Mouse (Mus musculus) macrophage (primary cell): ENCODE measurements around the gene Il1r2. TPM values are rescaled to one million over a fixed set of nuclear protein-coding genes. Genes with fewer than 3 reads are reported as not detected.

Source experiments
- H3K27ac ChIP-seq: fragments of 350-480 bp; formaldehyde crosslinking; 2 replicates; pipeline ENCODE4 v1.9.0; 2021
- H3K36me3 ChIP-seq: fragments of 350-480 bp; formaldehyde crosslinking; 2 replicates; pipeline ENCODE4 v1.9.0; 2021; ENCODE audit errors: inconsistent target
- H3K4me3 ChIP-seq: fragments of 350-480 bp; formaldehyde crosslinking; 2 replicates; pipeline ENCODE4 v1.9.0; 2021; ENCODE audit errors: inconsistent target
- H3K79me2 ChIP-seq: fragments of 350-480 bp; formaldehyde crosslinking; 2 replicates; pipeline ENCODE4 v1.9.0; 2021; ENCODE audit errors: inconsistent target
- WGBS: methylation state at CpG from one replicate; pipeline ENCODE4 v1.1.7; 2026; ENCODE audit warnings: inconsistent platforms; ENCODE audit not compliant: missing documents; 5-methylcytosine and 5-hydroxymethylcytosine counted together
- polyA plus RNA-seq: library from polyadenylated mRNA; stranded (reverse); fragments of 250-400 nt; gene quantifications from 3 replicates; pipeline ENCODE4 v1.2.4, GENCODE M21; 2018; ENCODE audit warnings: inconsistent platforms
- total RNA-seq, 78 experiments: library from RNA; depleted of rRNA; stranded (reverse); fragments of 250-400 nt; gene quantifications; 1 replicate in 9 of 78; 2 replicates in 24 of 78; 3 replicates in 43 of 78; 4 replicates in 2 of 78; pipeline ENCODE4 v1.2.4; 2018; ENCODE audit warnings: inconsistent platforms in 56 of 78

Il1r2 gene
- 10 to 100 TPM in 1 of 26 experiments, 1 to 10 TPM in 10, under 1 TPM in 1, not detected in 14; 0.50 to 22.0 (median 4.1) TPM for total RNA-seq (2018; cell fraction: chromatin; rRNA removed)
- total RNA-seq (2018; cell fraction: cytosol; rRNA removed) = 1 to 10 TPM in 18 of 26 experiments, under 1 TPM in 8; 0.44 to 3.8 (median 1.3) TPM
- total RNA-seq (2018; cell fraction: nucleus; rRNA removed) = 10 to 100 TPM in 1 of 26 experiments, 1 to 10 TPM in 23, not detected in 2; 1.1 to 10.4 (median 3.2) TPM
- polyA plus RNA-seq = 0.54 to 0.81 TPM (median 0.60 TPM) in 3 replicates

DNA sequence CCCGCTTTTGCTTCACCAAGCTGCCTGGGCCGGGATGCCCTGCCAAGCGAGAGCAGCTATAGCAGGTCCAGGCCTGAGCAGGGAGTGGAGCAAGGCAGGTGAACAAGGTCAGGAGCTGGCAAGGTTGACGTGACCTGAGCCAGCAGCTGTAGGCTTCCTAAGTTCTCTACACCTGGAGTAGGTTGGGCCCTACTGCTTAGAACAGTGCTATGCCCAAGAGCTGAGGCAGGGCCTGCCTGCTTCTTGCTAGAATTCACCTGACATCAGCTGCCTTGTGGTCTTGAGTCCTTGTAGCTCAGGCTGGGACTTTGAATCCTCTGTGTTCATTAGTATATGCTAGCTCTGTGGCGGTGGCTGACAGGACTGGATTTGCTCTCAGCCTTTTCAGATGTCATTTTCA lies at the start of gene Il1r2:
Gene Il1r2, plus strand, starts transcription at position 301 of the 400 bp plus-strand sequence.
- Histone ChIP-seq H3K4me3 (no peak within 1 kb of the TSS), H3K27ac (no peak within 1 kb of the TSS), H3K79me2 (no peaks in the 10 kb centered on the region), H3K36me3 (no peaks in the 10 kb centered on the region)
- 94% methylated on average over 5 of the region's 5 CpGs for WGBS

DNA sequence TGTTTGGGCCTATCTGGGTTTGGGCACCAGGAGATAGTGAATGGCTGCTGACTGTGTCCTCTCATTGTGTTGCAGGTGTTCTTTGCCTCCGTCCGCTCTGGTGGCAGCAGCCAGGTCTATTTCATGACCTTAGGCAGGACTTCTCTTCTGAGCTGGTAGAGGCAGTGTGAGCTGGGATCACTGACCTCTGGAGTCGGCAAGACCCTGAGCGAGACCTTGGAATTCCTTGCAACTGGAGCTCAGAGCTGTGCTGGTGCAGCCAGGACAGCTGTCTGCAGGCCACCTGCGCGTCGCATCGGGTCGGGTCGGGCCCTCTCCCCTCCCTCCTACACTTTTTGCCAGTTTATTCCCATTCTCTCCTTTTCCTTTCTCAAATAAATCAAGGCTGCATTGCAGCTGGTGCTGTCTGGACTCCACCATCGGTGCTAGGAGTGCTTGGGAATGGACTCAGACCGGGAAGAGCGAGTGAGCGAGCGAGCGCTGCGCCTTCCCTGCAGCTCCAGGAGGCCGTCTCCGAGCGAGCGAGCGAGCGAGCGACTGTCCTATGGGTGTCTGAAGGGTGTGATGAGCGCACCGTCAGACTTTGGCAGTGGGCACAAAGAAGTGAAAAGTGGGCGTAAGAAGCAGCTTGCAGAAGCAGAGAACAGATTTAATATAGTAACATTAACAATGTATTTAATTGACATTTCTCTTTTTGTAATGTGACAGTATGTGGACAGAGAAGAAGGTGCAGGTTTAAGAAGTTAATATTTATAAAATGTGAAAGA lies 49.1 kb upstream of the Il1r2 start:
- peaks cover 40% of the 10 kb centered on the region for H3K36me3 ChIP-seq
- H3K4me3 ChIP-seq = no peak overlapping the region
- no peaks in the 10 kb centered on the region for H3K79me2 ChIP-seq
- 97% methylated on average over 27 of the region's 27 CpGs for WGBS
- H3K27ac ChIP-seq = no peak overlapping the region

DNA sequence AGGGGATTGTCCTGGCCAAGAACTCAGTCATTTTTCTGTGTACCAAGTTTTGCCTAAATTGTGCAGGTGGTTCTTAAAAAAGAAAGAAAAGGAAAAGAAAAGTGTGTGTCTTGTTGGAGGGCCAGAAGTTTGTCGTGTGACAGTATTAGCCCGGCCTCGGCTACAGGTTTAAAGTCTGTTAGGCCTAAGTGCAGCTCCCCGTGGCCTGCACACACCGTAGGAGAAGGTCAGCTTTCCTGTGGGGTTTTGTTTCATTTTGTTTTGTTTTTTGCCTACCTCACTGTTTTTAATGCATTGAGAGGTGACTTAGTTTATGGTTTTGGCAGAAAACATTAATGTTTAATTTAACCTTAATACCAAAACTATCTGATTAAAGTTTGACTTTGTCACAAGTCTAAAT lies 48.5 kb upstream of the Il1r2 start:
- Histone ChIP-seq H3K4me3 (no peak overlapping the region), H3K27ac (no peak overlapping the region), H3K79me2 (no peaks in the 10 kb centered on the region), H3K36me3 (peaks cover 33% of the 10 kb centered on the region)
- 97% methylated on average over 5 of the region's 5 CpGs for WGBS

DNA sequence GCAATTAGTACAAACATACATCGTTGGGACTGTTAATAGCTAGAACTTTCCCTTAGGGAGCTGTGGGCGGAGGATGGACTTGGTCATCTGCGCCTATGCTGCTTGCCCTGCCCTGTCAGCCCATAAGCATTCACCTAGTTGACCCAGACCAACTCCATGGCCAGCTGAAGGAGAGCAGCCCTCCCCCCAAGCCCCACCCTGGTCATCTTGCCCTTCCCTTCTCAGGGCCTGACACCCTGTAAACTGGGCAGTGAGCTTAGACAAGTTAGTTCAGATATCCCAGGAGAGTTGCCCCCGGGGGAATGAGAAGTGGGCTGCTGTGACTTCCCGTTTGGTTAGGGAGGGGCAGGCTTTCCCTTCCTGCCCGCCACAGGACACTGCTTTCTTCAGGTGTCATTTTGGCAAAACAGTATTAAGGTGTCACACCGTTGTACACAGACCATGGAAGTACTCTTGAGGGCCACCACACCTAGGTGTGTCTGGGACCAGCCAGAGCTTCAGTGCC lies 46.7 kb upstream of the Il1r2 start:
- 77% methylated on average over 6 of the region's 7 CpGs for WGBS
- peaks cover 29% of the 10 kb centered on the region; the same call in 1 of the 2 replicates for H3K36me3 ChIP-seq
- H3K4me3 ChIP-seq = no peak overlapping the region
- no peak overlapping the region for H3K27ac ChIP-seq
- H3K79me2 ChIP-seq = no peaks in the 10 kb centered on the region

DNA sequence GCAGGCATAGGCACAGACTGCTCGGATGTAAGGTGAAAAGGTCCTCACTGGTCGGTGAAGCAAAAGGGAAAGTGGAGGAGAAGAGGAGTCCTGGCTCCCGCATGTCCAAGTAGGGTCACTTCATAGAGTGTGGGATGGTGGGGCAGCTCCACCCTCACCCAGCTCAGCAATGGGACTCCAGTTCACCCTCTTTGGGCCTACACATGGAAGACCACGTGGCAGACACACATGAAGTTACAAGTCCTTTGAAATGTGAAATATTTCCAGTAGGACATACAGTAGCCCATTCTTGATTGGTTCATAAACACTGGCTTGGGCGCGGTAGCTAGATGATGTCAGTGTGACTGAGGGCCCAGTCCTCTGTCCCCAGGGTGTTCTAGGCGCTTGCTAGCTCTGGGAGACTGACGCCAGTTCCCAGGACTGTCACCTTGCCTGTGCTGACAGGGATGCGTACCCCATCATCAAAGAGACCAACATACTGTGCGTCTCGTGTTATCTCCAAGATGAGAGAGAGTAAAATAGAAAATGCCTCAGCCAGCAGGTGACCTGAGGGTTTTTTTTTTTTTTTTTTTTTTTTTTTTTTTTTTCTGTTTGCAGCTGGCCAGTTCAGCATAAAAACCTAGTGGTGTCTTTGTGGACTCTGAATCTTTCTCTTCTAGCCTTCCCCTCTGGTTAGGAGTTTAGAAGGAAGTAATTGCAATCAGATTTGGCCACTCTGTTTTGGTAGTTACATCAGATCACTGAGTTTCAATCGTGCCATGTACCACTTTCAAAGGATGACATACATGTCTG lies 45.5 kb upstream of the Il1r2 start:
- H3K79me2 ChIP-seq = no peaks in the 10 kb centered on the region
- WGBS = 87% methylated on average over 12 of the region's 12 CpGs
- peaks cover 24% of the 10 kb centered on the region; the same call in 1 of the 2 replicates for H3K36me3 ChIP-seq
- H3K4me3 ChIP-seq = no peak overlapping the region
- H3K27ac ChIP-seq = no peak overlapping the region

DNA sequence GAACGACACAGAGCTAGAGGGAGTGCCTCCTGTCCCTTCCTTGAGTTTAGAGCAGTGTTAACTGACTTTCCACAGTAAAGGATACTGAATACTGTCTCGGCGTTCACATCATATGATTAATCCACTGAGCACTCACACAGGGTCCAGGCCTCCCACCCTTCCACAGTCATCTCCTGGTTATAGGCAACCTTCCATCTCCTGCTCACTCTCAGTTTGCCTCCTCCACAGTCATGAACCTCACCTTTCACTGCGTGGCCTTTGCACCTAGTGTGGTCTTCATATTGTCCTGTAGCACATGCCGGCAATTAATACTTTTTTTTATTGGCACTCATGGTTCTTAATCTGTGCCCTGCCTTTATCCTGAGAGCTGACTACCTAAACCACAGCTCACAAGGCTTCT lies 44.3 kb upstream of the Il1r2 start:
- Histone ChIP-seq H3K4me3 (no peak overlapping the region), H3K79me2 (no peaks in the 10 kb centered on the region), H3K27ac (no peak overlapping the region), H3K36me3 (peaks cover 12% of the 10 kb centered on the region; the same call in 1 of the 2 replicates)
- 91% methylated on average over 5 of the region's 5 CpGs for WGBS

DNA sequence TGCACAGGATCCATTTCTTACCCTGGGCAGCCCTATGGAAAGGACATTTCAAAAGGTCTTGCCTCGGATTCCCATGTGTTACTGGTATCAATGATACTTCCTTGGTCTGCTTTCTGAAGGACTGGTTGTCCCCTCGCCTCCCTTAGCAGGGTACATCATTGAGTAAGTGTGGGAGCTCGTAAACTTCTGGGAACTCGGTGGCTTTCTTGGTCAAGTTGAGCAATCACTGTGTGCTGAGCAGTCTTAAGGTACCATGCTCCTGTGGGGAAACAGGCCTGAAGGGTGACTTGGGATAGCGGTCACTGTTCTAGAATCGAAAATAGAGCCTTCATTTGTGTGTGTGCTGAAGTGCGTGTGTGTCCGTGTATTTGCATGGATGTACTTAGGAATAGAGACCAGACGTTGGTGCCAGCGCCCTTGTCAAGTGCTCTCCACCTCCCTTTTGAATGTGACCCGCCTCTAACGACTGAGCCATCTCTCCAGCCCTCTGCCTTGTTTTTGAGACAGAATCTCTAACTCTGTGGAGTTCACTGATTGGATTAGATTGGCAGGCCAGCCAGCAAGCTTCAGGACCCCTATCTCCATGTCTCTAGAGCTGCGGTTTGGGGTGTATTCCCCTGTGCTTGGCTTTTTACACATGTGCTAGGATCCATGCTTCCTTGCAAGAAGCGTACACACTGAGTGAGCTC lies 43.4 kb upstream of the Il1r2 start:
- 61% methylated on average over 14 of the region's 14 CpGs for WGBS

DNA sequence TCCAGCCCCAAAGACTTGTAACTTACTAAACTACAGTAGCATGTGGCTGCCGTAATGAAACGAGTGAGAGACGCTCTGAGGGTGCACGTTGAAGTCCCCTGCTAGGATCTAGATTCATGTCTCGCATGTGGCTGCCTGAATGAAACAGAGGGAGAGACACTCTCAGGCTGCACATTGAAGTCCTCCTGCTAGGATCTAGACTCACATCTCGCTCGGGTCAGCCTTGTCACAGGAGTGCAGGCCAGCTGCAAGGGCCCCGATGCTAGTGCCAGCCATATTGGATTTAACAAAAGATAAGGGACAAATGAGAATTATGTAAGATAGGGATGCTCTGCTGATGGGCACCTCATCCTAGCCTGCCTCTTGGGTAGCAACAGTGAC lies 42.9 kb upstream of the Il1r2 start:
- Histone ChIP-seq H3K79me2 (no peaks in the 10 kb centered on the region), H3K4me3 (no peak overlapping the region), H3K36me3 (peaks cover 4% of the 10 kb centered on the region; the same call in 1 of the 2 replicates), H3K27ac (no peak overlapping the region)
- 97% methylated on average over 8 of the region's 8 CpGs for WGBS

More for the DNA sequence above, 43.4 kb upstream of the Il1r2 start:
- Histone ChIP-seq H3K79me2 (no peaks in the 10 kb centered on the region), H3K27ac (no peak overlapping the region), H3K36me3 (peaks cover 8% of the 10 kb centered on the region; the same call in 1 of the 2 replicates), H3K4me3 (no peak overlapping the region)

DNA sequence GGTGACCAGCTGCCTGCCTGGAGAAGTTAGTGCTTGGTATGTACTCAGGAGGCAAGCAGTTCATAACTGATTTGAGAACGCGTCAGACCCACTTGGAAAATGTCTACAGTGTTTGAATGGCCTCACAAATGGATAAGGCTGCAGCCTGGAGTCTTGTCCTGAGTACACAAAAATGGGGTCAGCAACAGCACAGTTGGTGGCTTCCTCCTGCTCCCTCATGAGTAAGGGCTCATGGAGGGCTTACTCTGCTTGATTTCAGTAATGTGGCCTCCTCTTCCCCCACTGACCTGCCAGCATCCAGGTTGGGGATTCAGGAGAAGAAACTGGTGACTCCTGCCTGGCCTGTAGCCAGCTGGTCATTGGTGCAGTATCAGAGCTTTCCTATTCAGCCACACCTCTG lies 42.3 kb upstream of the Il1r2 start:
- H3K36me3 ChIP-seq = no peaks in the 10 kb centered on the region
- H3K4me3 ChIP-seq = no peak overlapping the region
- 90% methylated on average over 2 of the region's 2 CpGs for WGBS
- no peak overlapping the region for H3K27ac ChIP-seq
- H3K79me2 ChIP-seq = no peaks in the 10 kb centered on the region

DNA sequence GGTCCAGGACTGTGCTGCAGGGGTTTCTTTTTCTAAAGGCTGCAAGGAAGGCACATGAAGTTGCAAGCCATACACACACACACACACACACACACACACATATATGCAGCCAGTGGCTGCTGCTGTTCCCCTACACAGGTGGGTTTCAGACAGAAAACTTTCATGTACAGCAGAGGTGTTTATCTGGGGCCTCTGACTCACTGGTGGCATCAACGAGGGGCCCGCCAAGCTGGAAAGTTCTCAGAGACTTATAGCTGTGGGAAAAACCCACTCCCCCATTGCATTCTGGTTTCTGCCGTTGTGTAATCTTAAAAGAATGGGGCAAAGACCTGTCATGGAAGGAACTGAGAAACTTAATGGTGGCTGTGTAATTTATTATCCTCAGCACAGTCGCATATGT lies 40.6 kb upstream of the Il1r2 start:
- Histone ChIP-seq H3K27ac (no peak overlapping the region), H3K36me3 (no peaks in the 10 kb centered on the region)
- WGBS = 59% methylated on average over 4 of the region's 4 CpGs

DNA sequence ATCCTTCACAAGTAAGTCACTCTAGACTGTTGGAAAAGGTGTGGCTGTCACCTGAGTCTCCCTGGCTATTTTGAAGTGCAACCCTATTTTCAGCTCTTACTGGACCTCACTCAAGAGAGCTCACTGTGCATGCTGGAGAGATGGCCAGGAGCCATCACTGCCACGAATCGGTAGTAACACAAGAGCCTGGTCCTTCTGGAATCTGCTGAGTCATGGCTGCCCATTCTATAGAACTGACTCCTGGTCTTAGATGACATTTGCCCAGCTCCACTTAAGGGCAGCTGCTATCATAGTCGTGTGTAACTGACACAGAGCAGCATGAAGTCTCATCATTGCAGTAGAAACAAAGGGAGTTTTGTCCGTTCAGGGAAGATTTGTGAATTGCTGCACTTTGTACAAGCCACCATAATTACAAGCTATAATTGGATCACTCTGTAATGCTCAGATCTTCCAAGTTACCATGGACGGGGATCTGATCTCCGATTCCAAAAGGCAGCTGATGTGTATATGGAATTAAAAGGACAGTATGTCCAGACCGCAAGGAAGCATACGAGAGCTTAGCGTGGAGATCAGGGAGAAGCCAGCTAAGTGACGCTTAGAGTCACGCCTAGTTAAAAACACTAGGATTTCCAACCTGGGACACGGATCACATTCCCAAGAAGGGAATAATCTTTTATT lies 40.0 kb upstream of the Il1r2 start:
- WGBS = 77% methylated on average over 12 of the region's 12 CpGs

More for the DNA sequence above, 40.6 kb upstream of the Il1r2 start:
- Histone ChIP-seq H3K4me3 (no peak overlapping the region), H3K79me2 (no peaks in the 10 kb centered on the region)

DNA sequence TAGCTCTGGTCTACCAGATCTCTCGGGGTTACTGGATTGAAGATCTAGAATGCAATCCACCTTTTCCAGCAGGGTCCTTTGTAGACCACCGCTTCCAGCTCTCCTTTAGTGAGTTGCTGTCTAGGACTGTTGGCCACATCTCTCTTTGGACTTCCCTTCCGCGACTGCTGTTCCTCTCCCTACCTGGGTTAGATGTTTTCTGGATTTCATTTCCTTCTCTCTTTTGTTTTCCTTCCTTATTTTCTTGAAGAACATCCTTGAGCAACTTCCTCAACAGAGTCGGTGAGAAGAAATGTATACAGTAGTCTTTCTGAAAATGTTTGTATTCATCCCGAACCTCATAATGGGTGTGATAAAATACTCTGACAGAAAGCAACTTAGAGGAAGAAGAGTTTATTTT lies 36.0 kb upstream of the Il1r2 start:
- no peaks in the 10 kb centered on the region for H3K79me2 ChIP-seq
- H3K36me3 ChIP-seq = no peaks in the 10 kb centered on the region
- WGBS = 41% methylated on average over 6 of the region's 6 CpGs
- H3K4me3 ChIP-seq = no peak overlapping the region
- no peak overlapping the region for H3K27ac ChIP-seq

More for the DNA sequence above, 40.0 kb upstream of the Il1r2 start:
- no peak overlapping the region for H3K4me3 ChIP-seq
- H3K27ac ChIP-seq = no peak overlapping the region
- H3K36me3 ChIP-seq = no peaks in the 10 kb centered on the region
- H3K79me2 ChIP-seq = no peaks in the 10 kb centered on the region

DNA sequence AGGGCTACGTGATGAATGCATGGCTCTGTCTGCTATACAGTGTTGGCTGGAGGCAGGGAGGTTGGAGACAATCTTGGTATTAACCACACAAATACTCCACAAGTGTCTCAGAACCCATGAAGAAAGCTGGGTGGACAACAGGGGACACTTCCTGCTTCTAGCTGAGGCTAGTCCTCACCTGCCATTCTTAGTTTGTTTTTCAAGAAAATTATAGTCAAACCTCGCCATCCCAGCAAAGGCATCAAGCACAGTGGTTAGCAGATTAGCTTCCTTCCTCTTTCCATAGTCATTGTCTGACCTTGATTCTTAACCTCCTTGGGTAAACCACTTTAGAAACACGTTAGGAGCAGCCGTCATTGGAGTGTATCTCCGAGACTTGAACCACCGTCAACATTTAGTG lies 28.2 kb upstream of the Il1r2 start:
- Histone ChIP-seq H3K4me3 (no peak overlapping the region), H3K27ac (no peak overlapping the region), H3K79me2 (no peaks in the 10 kb centered on the region), H3K36me3 (no peaks in the 10 kb centered on the region)
- WGBS = 23% methylated on average over 6 of the region's 6 CpGs

DNA sequence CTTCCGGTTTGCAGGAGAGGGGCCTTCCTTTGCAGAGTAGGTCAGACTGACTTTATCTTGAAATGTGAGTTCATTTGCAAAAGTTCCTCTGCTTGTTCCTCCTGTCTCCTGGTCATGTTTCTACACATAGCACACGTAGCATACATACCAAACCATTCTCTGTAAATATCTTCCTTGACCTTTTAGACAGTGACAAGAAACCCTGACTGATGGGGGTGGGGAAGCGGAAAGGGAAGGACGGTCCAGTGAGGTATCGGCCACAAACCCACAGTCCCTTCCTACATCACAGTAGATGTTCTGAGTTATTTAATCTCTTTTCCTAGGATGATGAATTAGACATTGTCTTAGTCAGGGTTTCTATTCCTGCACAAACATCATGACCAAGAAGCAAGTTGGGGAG lies 27.3 kb upstream of the Il1r2 start:
- Histone ChIP-seq H3K79me2 (no peaks in the 10 kb centered on the region), H3K36me3 (no peaks in the 10 kb centered on the region), H3K4me3 (no peak overlapping the region), H3K27ac (no peak overlapping the region)
- 42% methylated on average over 5 of the region's 5 CpGs for whole genome bisulfite sequencing
